Mouse (Mus musculus): ENCODE results near the gene Pip4k2c. TPM values are rescaled to one million over a fixed set of nuclear protein-coding genes. Genes with fewer than 3 reads are reported as not detected.

The Pip4k2c gene
- 10 to 100 TPM; 27.7 to 30.9 TPM for total RNA-seq (2021)
- long read RNA-seq, experiment 1, transcript Pip4k2c-201 (10 exons, 3,307 nt) = major isoform, 7 of 25 reads
- long read RNA-seq, experiment 1, partial matches to known transcripts = 2 of 25 reads
- long read RNA-seq, experiment 1, other reads (novel, unspliced or antisense) = 16 of 25 reads
- long read RNA-seq, experiment 2, transcript Pip4k2c-201 (10 exons, 3,307 nt) = major isoform, 24 of 35 reads
- long read RNA-seq, experiment 2, partial matches to known transcripts = 9 of 35 reads
- long read RNA-seq, experiment 2, other reads (novel, unspliced or antisense) = 2 of 35 reads

GRCm38 (mm10) chr10:127211414-127211854 lies at the start of gene Pip4k2c:
Pip4k2c (minus strand) TSS chr10:127211585.
- DNase-seq = peak; percentile 96

GRCm38 (mm10) chr10:127258489-127258888 lies 47.1 kb upstream of the Pip4k2c start:
- no peak for DNase-seq

GRCm38 (mm10) chr10:127257790-127258189 lies 46.4 kb upstream of the Pip4k2c start:
- DNase-seq = no peak

GRCm38 (mm10) chr10:127255625-127256345 lies 44.4 kb upstream of the Pip4k2c start:
- peak; percentile 79 for DNase-seq

GRCm38 (mm10) chr10:127250810-127251209 lies 39.4 kb upstream of the Pip4k2c start:
- DNase-seq = no peak

GRCm38 (mm10) chr10:127238241-127238824 lies 26.9 kb upstream of the Pip4k2c start:
- no peak for DNase-seq

- no peak for DNase-seq
Observed at GRCm38 (mm10) chr10:127236541-127236940, 25.2 kb upstream of the Pip4k2c start.

- DNase-seq = no peak
Observed at GRCm38 (mm10) chr10:127233141-127233540, 21.8 kb upstream of the Pip4k2c start.

GRCm38 (mm10) chr10:127231741-127232140 lies 20.4 kb upstream of the Pip4k2c start:
- no peak for DNase-seq

- DNase-seq = no peak
Observed at GRCm38 (mm10) chr10:127230693-127231092, 19.3 kb upstream of the Pip4k2c start.

GRCm38 (mm10) chr10:127228897-127229296 lies 17.5 kb upstream of the Pip4k2c start:
- DNase-seq = peak; percentile 56

- DNase-seq = no peak
Observed at GRCm38 (mm10) chr10:127227163-127227562, 15.8 kb upstream of the Pip4k2c start.

- DNase-seq = peak; percentile 67
Observed at GRCm38 (mm10) chr10:127226318-127226895, 15.0 kb upstream of the Pip4k2c start.

- DNase-seq = no peak
Observed at GRCm38 (mm10) chr10:127225732-127226131, 14.3 kb upstream of the Pip4k2c start.

- DNase-seq = no peak
Observed at GRCm38 (mm10) chr10:127225213-127225612, 13.8 kb upstream of the Pip4k2c start.

- no peak for DNase-seq
Observed at GRCm38 (mm10) chr10:127218339-127218738, 7.0 kb upstream of the Pip4k2c start.

GRCm38 (mm10) chr10:127217177-127217576 lies 5.8 kb upstream of the Pip4k2c start:
- DNase-seq = no peak

- DNase-seq = no peak
Observed at GRCm38 (mm10) chr10:127216456-127216855, 5.1 kb upstream of the Pip4k2c start.

GRCm38 (mm10) chr10:127214422-127214803 lies 3.0 kb upstream of the Pip4k2c start:
- DNase-seq = no peak

- no peak for DNase-seq
Observed at GRCm38 (mm10) chr10:127213704-127214421, 2.5 kb upstream of the Pip4k2c start.

GRCm38 (mm10) chr10:127213272-127213671 lies 1.9 kb upstream of the Pip4k2c start:
- no peak for DNase-seq

- DNase-seq = peak; percentile 50
Observed at GRCm38 (mm10) chr10:127210961-127211405, 402 bp downstream of the Pip4k2c start.
